Mouse (Mus musculus): ENCODE results near the gene Pkp2. TPM values are rescaled to one million over a fixed set of nuclear protein-coding genes. Genes with fewer than 3 reads are reported as not detected.

The Pkp2 gene
- polyA plus RNA-seq, 1 experiment from 2014 or later: 2.2 TPM

DNA sequence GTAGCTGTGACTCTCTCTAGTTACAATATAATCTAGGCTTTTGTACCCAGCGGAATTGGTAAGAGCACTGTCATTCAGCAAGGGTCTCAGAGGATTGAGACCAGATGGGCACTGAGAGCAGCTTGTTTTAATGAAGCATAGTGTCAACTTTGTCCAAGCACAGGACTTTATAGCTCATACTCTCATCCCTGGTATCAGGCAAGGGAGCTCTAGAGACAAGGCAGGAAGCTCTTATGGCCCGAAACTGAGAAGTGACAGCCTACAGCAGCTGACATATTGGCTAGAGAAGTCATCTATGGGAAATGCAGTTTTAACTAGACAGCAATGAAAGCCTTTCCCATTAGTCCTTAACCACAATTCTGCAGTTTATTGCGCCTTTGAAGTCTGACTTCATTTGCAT, 59.9 kb downstream of the Pkp2 start:
- no peaks in the 10 kb centered on the region for H3K36me3 ChIP-seq
- no peak overlapping the region for H3K9ac ChIP-seq
- H3K4me1 ChIP-seq: no peaks in the 10 kb centered on the region
- no peak for ATAC-seq (ENCODE audit: insufficient number of reproducible peaks, low FRiP score, low TSS enrichment, low read depth)
- no peak overlapping the region for H3K27ac ChIP-seq
- no peak overlapping the region for H3K4me2 ChIP-seq
- no peaks in the 10 kb centered on the region for H3K9me3 ChIP-seq
- 37% methylated on average over 3 of the region's 3 CpGs for WGBS
- no peaks in the 10 kb centered on the region for H3K27me3 ChIP-seq
- H3K4me3 ChIP-seq: no peak overlapping the region

- no peak overlapping the region for H3K4me2 ChIP-seq
- 85% methylated on average over 6 of the region's 6 CpGs for WGBS
- no peaks in the 10 kb centered on the region for H3K9me3 ChIP-seq
- H3K36me3 ChIP-seq: no peaks in the 10 kb centered on the region
- no peaks in the 10 kb centered on the region for H3K27me3 ChIP-seq
- H3K4me3 ChIP-seq: no peak overlapping the region
- H3K9ac ChIP-seq: no peak overlapping the region
- no peaks in the 10 kb centered on the region for H3K4me1 ChIP-seq
- H3K27ac ChIP-seq: no peak overlapping the region
- no peak for ATAC-seq (ENCODE audit: insufficient number of reproducible peaks, low FRiP score, low TSS enrichment, low read depth)
These were observed 60.6 kb downstream of the Pkp2 start for GRCm38 (mm10) chr16:16273752-16274151.

DNA sequence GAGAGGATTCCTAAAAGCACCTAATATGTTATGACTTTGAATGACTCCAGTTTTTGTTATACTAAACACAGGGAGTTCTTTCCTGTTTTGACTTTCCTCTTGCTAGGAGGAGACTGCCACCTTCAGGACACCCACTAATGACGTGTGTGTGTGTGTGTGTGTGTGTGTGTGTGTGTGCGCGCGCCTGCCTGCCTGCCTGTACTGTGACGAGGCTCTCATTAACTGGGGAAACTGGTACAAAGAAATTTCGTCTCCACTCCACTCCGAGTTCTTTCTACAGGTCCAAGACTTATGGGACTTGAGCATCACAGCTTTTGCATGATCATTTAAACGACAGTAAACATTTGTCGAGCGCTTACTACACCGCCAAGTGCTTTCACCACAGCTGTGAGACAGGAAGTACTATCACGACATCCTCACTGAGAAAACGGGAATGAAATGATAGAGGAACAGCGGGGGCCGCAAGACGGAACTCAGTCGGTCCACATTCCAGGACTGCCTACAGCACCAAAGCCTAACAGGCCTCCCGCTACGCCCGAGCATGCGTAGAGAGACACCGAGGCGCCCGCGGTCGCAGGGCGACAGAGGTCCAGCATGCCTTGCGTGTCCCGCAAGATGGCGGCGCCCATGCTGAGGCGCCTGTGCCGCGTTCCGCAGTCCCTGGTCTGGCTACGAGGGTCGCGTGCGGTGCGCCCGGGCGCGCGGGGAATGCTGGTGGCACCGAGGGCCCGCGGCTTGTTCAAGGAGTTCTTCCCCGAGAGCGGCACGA, 89.4 kb downstream of the Pkp2 start, which contains the start of gene Yars2:
TSS of gene Yars2 (plus strand) at position 597 of the 769 bp plus-strand sequence.
- peak within 1 kb of the TSS; percentile 76 for H3K9ac ChIP-seq
- peak within 1 kb of the TSS; percentile 97 for H3K4me3 ChIP-seq
- under 1% methylated on average over 50 of the region's 50 CpGs for WGBS
- ATAC-seq (ENCODE audit: insufficient number of reproducible peaks, low FRiP score, low TSS enrichment, low read depth): peak; percentile 98
- no peaks in the 10 kb centered on the region for H3K27me3 ChIP-seq
- H3K4me2 ChIP-seq: peak within 1 kb of the TSS; percentile 79
- H3K4me1 ChIP-seq: peaks cover 14% of the 10 kb centered on the region
- peaks cover 11% of the 10 kb centered on the region for H3K36me3 ChIP-seq
- peak within 1 kb of the TSS; percentile 96 for H3K27ac ChIP-seq
- no peaks in the 10 kb centered on the region for H3K9me3 ChIP-seq

- ATAC-seq (ENCODE audit: insufficient number of reproducible peaks, low FRiP score, low TSS enrichment, low read depth): peak; percentile 43
- Histone ChIP-seq H3K4me3 (peak overlapping the region; percentile 97), H3K27ac (peak overlapping the region; percentile 96), H3K36me3 (peaks cover 17% of the 10 kb centered on the region), H3K27me3 (no peaks in the 10 kb centered on the region), H3K4me2 (peak overlapping the region; percentile 79), H3K9ac (peak overlapping the region; percentile 76), H3K4me1 (peaks cover 14% of the 10 kb centered on the region), H3K9me3 (no peaks in the 10 kb centered on the region)
- under 1% methylated on average over 61 of the region's 61 CpGs for whole genome bisulfite sequencing
These were observed 90.2 kb downstream of the Pkp2 start for GRCm38 (mm10) chr16:16303138-16303827.

DNA sequence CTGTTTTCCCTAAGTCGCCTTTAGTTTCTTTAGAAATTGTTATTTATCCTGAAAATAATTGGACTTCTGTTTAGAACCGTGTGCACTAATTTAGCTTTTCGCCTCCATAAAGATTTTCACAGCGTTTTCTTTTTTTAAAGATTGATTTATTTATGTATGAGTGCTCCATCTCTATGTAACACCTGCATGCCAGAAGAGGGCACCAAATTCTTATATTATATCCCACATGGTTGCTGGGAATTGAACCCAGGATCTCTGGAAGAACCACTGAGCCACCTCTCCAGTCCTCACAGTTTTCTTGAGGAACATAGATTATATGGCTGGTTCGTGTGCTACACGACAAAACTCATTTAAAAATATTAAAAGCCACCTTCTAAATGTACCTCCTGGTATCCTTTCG, 90.8 kb downstream of the Pkp2 start:
- WGBS: 19% methylated on average over 7 of the region's 7 CpGs
- Histone ChIP-seq H3K9me3 (no peaks in the 10 kb centered on the region), H3K4me1 (peaks cover 14% of the 10 kb centered on the region), H3K36me3 (peaks cover 19% of the 10 kb centered on the region), H3K27me3 (no peaks in the 10 kb centered on the region), H3K9ac (peak overlapping the region; percentile 76), H3K4me2 (peak overlapping the region; percentile 79), H3K27ac (peak overlapping the region; percentile 96; the same call in 1 of the 2 replicates), H3K4me3 (peak overlapping the region; percentile 97)
- no peak for ATAC-seq (ENCODE audit: insufficient number of reproducible peaks, low FRiP score, low TSS enrichment, low read depth)

DNA sequence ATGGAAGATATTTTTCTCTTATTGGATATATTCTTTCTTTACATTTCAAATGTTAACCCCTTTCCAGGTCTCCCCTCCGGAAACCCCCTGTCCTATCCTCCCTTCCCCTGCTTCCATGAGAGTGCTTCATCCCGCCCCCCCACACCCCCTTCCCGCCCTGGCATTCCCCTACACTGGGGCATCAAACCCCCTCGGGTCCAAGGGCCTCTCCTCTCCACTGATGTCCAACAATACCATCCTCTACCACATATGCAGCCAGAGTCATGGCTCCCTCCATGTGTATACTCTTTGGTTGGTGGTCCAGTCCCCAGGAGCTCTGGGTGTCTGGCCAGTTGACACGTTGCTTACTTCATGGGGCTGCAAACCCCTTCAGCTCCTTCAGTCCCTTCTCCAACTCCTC, 98.2 kb downstream of the Pkp2 start:
- Histone ChIP-seq H3K9me3 (no peaks in the 10 kb centered on the region), H3K27me3 (no peaks in the 10 kb centered on the region), H3K9ac (no peak overlapping the region), H3K27ac (no peak overlapping the region), H3K36me3 (peaks cover 58% of the 10 kb centered on the region), H3K4me1 (no peaks in the 10 kb centered on the region), H3K4me3 (no peak overlapping the region), H3K4me2 (no peak overlapping the region)
- no peak for ATAC-seq (ENCODE audit: insufficient number of reproducible peaks, low FRiP score, low TSS enrichment, low read depth)
- WGBS: 81% methylated on average over 5 of the region's 5 CpGs

Other genes with a start within 250 kb of the Pkp2 start
- gene Yars2, start 89.6 kb downstream of the Pkp2 start, polyA plus RNA-seq (2015; fragmentation: Nextera tagmentation; extraction: Ambion mirVana): 24.9 and 28.8 TPM in 2 replicates
- 54.4 and 56.2 TPM in 2 replicates for gene Dnm1l, start 145.6 kb downstream of the Pkp2 start, polyA plus RNA-seq (2015; fragmentation: Nextera tagmentation; extraction: Ambion mirVana)